Mouse (Mus musculus) lung, postnatal 0 days (tissue): Measurements from ENCODE around the gene Gm45837. TPM values are rescaled to one million over a fixed set of nuclear protein-coding genes. Genes with fewer than 3 reads are reported as not detected.
A peak's percentile ranks its signal among the peaks of the same experiment; 100 is the strongest.

Experiments
- ATAC-seq: fragments of 200-750 bp; cut with Nextera tagmentation; 2 replicates; pipeline ENCODE4 v1.8.0; 2017; ENCODE audit warnings: moderate library complexity
- DNase-seq: peaks from one replicate; pipeline ENCODE4 v3.0.0-alpha.2; 2016; ENCODE audit warnings: low spot score
- H3K27ac ChIP-seq: fragments of 300-500 bp; sonication (generic); 2 replicates; pipeline ENCODE4 v1.5.1; 2014; ENCODE audit warnings: antibody characterized with exemption, mild to moderate bottlenecking, low read length, mixed read lengths
- H3K27me3 ChIP-seq: fragments of 300-500 bp; sonication (generic); replicated peaks from 2 replicates; pipeline ENCODE4 v1.6.1; 2014; ENCODE audit warnings: low read length, mixed read lengths; ENCODE audit not compliant: insufficient read depth
- H3K36me3 ChIP-seq: fragments of 300-500 bp; sonication (generic); 2 replicates; pipeline ENCODE4 v1.6.1; 2014; ENCODE audit warnings: low read length, mixed read lengths; ENCODE audit not compliant: insufficient read depth
- H3K4me1 ChIP-seq: fragments of 300-500 bp; sonication (generic); 2 replicates; pipeline ENCODE4 v1.6.1; 2014; ENCODE audit warnings: antibody characterized with exemption, low read depth, low read length, mixed read lengths; ENCODE audit not compliant: insufficient read depth
- H3K4me2 ChIP-seq: fragments of 300-500 bp; sonication (generic); replicated peaks from 2 replicates; pipeline ENCODE4 v1.6.1; 2014; ENCODE audit warnings: low read depth, mild to moderate bottlenecking, low read length, moderate library complexity, mixed read lengths
- H3K4me3 ChIP-seq: fragments of 300-500 bp; sonication (generic); 2 replicates; pipeline ENCODE4 v1.5.1; 2014; ENCODE audit warnings: low read depth, low read length
- H3K9ac ChIP-seq: fragments of 300-500 bp; sonication (generic); replicated peaks from 2 replicates; pipeline ENCODE4 v1.6.1; 2014; ENCODE audit warnings: low read depth, mild to moderate bottlenecking
- H3K9me3 ChIP-seq: fragments of 300-500 bp; sonication (generic); 2 replicates; pipeline ENCODE4 v1.6.1; 2016; ENCODE audit warnings: low read length, mixed read lengths
- CTCF ChIP-seq: IDR thresholded peaks from 2 replicates; pipeline ENCODE4 v1.5.1; 2016; ENCODE audit warnings: antibody characterized with exemption, mild to moderate bottlenecking
- EP300 ChIP-seq: IDR thresholded peaks from 2 replicates; pipeline ENCODE4 v1.6.1; 2016; ENCODE audit warnings: antibody characterized with exemption, mild to moderate bottlenecking, control low read depth
- WGBS: fragments of 180-500 bp; shearing (Covaris S2); extraction: QIAGEN DNeasy Blood & Tissue Kit; methylation state at CpG from one replicate; pipeline ENCODE4 v1.1.7; 2014; 5-methylcytosine and 5-hydroxymethylcytosine counted together
- polyA plus RNA-seq: library from polyadenylated mRNA; unstranded; fragments of >200 nt; fragmentation: Nextera tagmentation; extraction: Ambion mirVana; gene quantifications from 2 replicates; pipeline ENCODE4 v1.2.1, GENCODE M21; 2015

Gm45837 gene
- polyA plus RNA-seq, 1 experiment from 2014 or later: 4.2 TPM

DNA sequence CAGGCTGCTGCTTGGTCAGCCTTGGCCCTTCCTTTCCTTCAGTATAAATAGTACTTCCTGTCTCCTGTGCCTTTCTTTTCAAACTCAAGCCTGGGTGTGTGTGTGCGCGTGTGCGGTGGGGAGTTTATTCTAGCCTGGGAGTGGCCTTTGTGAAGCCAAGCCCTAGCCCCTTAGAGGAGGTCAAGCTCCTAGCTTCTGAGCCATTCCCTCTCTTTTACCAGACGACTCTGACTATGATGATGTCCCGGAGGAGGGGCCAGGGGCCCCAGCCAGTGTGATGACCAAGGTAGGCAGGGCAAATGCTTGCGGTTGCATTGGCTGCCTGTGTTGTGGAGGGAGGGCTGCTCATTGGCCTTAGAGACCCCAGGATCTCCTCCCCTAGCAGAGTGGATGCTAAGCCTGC lies 25.4 kb upstream of the Gm45837 start:
- H3K4me2 ChIP-seq: peak overlapping the region; percentile 36
- 0 out of 2 replicates have a peak overlapping the region, but pooled peaks have one; percentile 3 for H3K4me3 ChIP-seq
- H3K9me3 ChIP-seq: no peaks in the 10 kb centered on the region
- H3K9ac ChIP-seq: no peak overlapping the region
- no peak for TF ChIP-seq CTCF
- TF ChIP-seq EP300: peak; percentile 62
- peaks cover 22% of the 10 kb centered on the region for H3K4me1 ChIP-seq
- H3K27me3 ChIP-seq: no peaks in the 10 kb centered on the region
- peak overlapping the region; percentile 86 for H3K27ac ChIP-seq
- peak; percentile 86 for DNase-seq
- ATAC-seq: peak; percentile 81
- 11% methylated on average over 6 of the region's 6 CpGs for WGBS
- peaks cover 17% of the 10 kb centered on the region; the same call in 1 of the 2 replicates for H3K36me3 ChIP-seq

DNA sequence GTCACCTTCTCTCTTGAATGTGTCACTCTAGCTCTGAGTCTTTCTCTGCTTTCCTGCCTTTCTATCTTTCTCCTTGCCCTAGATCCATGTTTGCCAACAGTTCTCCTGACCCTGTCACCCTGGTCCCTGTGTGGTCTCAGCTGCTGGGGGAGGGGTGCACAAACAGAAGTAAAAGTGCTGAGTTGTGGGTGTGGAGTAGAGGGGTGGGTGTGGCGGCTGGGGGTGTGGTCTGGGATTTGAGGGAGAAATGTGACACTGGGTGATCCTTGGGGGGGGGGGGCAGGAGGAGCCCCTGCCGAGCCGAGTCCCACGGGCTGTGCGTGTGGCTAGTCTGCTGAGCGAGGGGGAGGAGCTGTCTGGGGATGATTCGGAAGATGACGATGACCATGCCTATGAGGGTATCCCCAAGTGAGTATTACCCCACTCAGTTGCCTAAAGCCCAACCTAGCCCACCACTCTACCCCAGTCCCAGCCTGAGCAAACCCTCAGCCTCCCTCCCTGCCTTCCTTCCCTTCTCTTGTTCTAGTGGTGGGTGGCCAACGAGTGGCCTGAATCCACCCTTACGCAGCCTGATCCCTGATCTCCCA lies 24.7 kb upstream of the Gm45837 start:
- Histone ChIP-seq H3K36me3 (peaks cover 17% of the 10 kb centered on the region; the same call in 1 of the 2 replicates), H3K4me1 (peaks cover 22% of the 10 kb centered on the region), H3K9me3 (no peaks in the 10 kb centered on the region), H3K27me3 (no peaks in the 10 kb centered on the region), H3K9ac (no peak overlapping the region), H3K4me3 (peak overlapping the region; percentile 3; the same call in 1 of the 2 replicates), H3K4me2 (peak overlapping the region; percentile 36), H3K27ac (peak overlapping the region; percentile 86)
- 59% methylated on average over 4 of the region's 10 CpGs for WGBS
- TF ChIP-seq EP300 (no peak), CTCF (no peak)
- peak; percentile 47 for DNase-seq
- ATAC-seq: peak; percentile 42

DNA sequence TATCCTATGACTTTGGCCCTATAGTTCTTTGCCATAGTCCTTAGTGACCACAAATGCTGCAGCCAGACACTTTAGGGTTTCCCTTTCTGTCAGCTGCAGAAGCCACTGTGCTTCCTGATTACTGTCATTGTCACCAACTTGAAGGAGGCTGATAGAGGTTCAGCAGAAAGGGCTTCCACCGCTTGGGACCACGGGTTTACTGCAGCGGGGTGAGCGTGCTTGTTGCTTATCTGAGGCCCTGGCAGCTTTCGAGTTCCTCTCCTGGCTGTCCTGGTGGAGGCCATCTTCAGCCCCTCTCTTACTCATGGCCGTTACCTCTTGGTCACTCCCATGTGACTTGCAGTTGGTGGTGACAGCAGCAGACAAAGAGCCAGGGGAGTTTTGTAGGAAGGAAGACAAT lies 21.4 kb upstream of the Gm45837 start:
- ATAC-seq (no peak), DNase-seq (no peak)
- Histone ChIP-seq H3K9me3 (no peaks in the 10 kb centered on the region), H3K4me3 (no peak overlapping the region), H3K36me3 (peaks cover 20% of the 10 kb centered on the region; the same call in 1 of the 2 replicates), H3K27me3 (no peaks in the 10 kb centered on the region), H3K9ac (no peak overlapping the region), H3K4me1 (peaks cover 21% of the 10 kb centered on the region), H3K27ac (no peak overlapping the region), H3K4me2 (no peak overlapping the region)
- 81% methylated on average over 6 of the region's 6 CpGs for WGBS
- TF ChIP-seq CTCF (no peak), EP300 (no peak)

DNA sequence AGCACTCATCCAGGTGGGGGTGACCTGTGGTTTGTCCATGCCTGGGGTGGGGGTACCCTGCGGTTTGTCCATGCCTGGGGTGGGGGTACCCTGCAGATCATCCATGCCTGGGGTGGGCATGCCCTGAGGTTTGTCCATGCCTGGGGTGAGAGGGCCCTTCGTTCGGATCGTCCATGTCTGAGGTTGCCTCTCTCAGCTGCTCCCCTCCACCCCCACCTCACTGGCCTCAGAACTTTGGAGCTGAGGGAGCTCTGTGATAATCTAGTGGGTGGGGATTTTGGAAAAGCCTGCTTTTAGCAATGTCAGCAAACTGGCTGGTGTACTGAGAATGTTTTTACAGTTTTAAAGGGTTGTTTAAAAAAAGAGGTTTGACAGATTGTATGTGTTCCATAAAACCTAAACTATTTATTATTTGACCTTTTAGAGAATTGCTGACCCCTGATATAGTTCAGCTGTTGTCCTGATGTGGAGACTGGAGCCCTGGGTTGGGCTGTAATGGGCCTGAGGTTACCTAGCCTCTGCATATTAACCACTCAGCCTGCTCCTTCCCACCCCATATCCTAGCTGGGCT lies 18.7 kb upstream of the Gm45837 start:
- no peak overlapping the region for H3K4me3 ChIP-seq
- peaks cover 8% of the 10 kb centered on the region; the same call in 1 of the 2 replicates for H3K4me1 ChIP-seq
- no peaks in the 10 kb centered on the region for H3K27me3 ChIP-seq
- no peaks in the 10 kb centered on the region for H3K9me3 ChIP-seq
- H3K9ac ChIP-seq: no peak overlapping the region
- no peak for TF ChIP-seq CTCF
- TF ChIP-seq EP300: peak; percentile 57; the same call in 1 of the 2 replicates
- WGBS: 58% methylated on average over 4 of the region's 4 CpGs
- peaks cover 34% of the 10 kb centered on the region for H3K36me3 ChIP-seq
- no peak overlapping the region for H3K4me2 ChIP-seq
- peak overlapping the region; percentile 90 for H3K27ac ChIP-seq
- ATAC-seq (peak; percentile 4; the same call in 1 of the 2 replicates), DNase-seq (peak; percentile 77)

DNA sequence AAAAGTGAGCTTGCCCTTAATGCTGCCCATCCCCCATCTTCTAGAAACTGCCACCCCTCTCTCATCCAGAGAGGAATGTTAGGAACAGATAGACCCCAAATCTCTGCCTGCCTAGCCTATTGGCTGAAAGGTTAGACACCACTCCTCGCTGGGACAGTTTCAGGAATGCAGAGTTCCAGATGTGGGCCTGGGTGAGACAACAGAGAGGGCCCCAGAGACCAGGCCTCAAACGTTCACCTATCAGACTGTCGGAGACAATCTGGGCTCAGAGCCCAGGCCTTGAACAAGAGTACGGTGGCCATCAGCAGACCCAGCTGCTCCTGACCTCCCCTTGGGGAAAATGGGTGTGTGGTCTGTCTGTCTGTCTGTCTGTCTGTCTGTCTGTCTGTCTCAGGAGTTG lies 17.7 kb upstream of the Gm45837 start:
- Histone ChIP-seq H3K9ac (no peak overlapping the region), H3K36me3 (peaks cover 38% of the 10 kb centered on the region), H3K4me1 (peaks cover 8% of the 10 kb centered on the region; the same call in 1 of the 2 replicates), H3K9me3 (no peaks in the 10 kb centered on the region), H3K4me2 (no peak overlapping the region), H3K27ac (peak overlapping the region; percentile 90), H3K4me3 (no peak overlapping the region), H3K27me3 (no peaks in the 10 kb centered on the region)
- DNase-seq (peak; percentile 62), ATAC-seq (0 out of 2 replicates have a peak, but pooled peaks have one; percentile 8)
- 32% methylated on average over 4 of the region's 4 CpGs for WGBS
- TF ChIP-seq CTCF (no peak), EP300 (no peak)

DNA sequence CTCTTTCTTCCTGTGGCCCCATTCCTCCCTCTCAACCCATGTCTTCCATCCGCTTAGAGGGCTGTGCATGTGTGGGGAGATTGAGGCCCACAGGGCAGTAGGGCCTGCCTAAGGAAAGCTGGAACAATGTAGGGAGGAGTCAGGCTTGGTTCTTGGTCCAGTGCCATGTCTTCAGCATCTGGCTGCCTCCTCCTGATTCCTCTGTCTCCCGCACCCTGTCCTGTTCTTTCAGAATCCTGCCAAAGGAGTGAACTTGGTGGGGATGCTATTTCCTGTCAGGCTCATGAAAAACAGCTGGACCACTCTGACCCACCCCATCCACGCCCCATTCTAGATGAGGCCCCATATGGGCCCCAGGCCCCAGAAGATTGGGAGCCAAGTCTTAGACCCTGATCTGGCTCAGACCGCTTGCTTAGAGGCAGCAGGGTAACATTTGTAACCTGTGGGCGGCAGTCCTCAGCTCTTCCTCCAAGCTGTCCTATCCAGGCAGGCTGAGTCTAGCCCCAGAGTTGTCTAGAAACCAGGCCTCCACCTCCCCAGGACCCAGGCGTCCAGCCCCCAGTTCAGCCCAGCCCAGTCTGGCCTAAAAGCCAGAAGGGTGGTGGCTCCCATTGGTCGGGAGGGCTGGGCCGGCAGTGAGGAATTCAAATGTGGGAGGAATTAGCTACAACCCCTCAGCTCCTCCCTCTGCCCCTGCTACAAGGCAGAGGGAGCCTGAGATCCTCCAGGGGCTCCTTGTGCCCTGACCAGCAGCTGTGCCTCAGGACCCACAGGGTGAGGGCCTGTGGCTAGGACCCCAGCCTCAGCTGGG lies 16.8 kb upstream of the Gm45837 start:
- no peaks in the 10 kb centered on the region for H3K9me3 ChIP-seq
- H3K9ac ChIP-seq: peak overlapping the region; percentile 41; the same call in 1 of the 2 replicates
- H3K4me1 ChIP-seq: peaks cover 8% of the 10 kb centered on the region; the same call in 1 of the 2 replicates
- H3K36me3 ChIP-seq: peaks cover 40% of the 10 kb centered on the region
- ATAC-seq: peak; percentile 86
- H3K4me2 ChIP-seq: peak overlapping the region; percentile 52
- 34% methylated on average over 8 of the region's 8 CpGs for WGBS
- H3K4me3 ChIP-seq: peak overlapping the region; percentile 29
- no peak; the same call in 1 of the 2 replicates for TF ChIP-seq CTCF
- TF ChIP-seq EP300: peak; percentile 27; the same call in 1 of the 2 replicates
- peak; percentile 95 for DNase-seq
- H3K27ac ChIP-seq: peak overlapping the region; percentile 90
- H3K27me3 ChIP-seq: no peaks in the 10 kb centered on the region
